Mouse (Mus musculus) cerebellum, adult 2 months (tissue): ENCODE measurements at regions not wholly inside any gene's neighbourhood (a gene's known extent, or its start where the extent isn't known, plus 50 kb on each side); places are given as distances from the start of the nearest gene placed in this dataset.

Experiments used
- CTCF ChIP-seq: fragments of 200-500 bp; IDR thresholded peaks from 2 replicates; pipeline ENCODE4 v1.5.1; 2011; ENCODE audit warnings: low read depth, mild to moderate bottlenecking, control low read depth, low read length, moderate library complexity, borderline replicate concordance; ENCODE audit not compliant: insufficient read depth
- POLR2A ChIP-seq: fragments of 200-500 bp; IDR thresholded peaks from 2 replicates; pipeline ENCODE4 v1.6.1; 2011; ENCODE audit warnings: low read length, control low read depth, borderline replicate concordance; ENCODE audit not compliant: insufficient read depth

GRCm38 (mm10) chr13:5614833-5615232, 246.4 kb upstream of the Klf6 start:
- TF ChIP-seq POLR2A (no peak), CTCF (no peak)
